Mouse (Mus musculus): ENCODE results near the gene Arid5b.
A peak's percentile ranks its signal among the peaks of the same experiment; 100 is the strongest.

The Arid5b gene

DNA sequence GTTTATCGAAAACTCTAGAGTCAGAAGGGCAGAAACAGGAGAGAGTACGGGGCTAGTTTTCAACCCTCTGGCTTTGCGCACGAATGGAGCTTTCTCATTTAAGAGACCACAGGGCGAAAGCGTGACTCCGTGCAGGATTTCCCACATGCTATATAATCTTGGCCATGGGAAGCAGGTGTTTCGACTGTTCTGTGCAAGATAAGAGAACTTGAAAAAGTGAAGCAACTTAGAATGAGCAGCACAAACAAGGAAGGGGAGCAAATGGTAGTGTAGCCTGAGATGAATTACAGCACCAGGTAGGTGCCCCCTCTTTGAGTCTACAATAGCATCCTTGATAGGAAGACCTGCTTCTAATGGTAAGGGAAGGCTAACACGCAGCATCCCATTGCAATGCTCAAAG lies 118.8 kb downstream of the Arid5b start:
- DNase-seq, result no peak

DNA sequence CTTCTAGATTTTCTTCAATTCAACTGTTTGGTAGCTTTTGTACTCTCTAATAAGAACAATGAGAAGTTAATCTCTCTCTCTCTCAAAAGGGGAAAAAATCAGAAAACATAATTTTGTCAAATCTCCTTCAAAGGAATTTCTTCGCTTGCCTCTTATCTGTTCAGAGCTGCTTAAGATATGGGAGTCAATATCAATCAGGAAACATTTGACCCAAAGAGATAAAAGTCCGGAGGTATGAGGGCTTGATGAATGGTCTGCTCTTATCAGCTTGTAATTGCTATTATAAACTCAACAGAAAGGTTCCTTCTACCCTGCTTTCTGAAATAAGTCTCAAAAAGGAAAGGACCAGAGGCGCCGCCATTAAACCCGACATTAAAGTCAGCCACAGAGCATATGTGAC lies 120.0 kb downstream of the Arid5b start:
- DNase-seq, result no peak

DNA sequence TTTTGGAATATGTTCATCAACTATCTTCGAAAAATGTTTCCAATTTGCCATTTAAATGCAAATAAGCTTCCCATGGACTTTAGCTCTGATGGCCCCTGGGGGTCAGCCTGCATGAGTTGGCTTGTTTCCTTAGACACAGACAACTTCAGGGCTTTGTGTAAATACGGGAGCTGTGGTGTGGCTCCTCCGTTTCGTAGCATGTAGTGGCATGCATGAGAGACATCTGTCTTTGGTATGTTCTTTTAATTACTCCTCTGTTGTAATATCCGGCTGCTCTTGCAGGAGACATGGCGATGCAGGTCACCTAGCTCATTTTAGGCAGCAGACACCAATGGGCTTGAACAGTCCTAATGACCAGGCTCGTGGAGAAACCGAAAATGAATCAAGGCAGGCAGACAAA lies 121.0 kb downstream of the Arid5b start:
- DNase-seq, result no peak

DNA sequence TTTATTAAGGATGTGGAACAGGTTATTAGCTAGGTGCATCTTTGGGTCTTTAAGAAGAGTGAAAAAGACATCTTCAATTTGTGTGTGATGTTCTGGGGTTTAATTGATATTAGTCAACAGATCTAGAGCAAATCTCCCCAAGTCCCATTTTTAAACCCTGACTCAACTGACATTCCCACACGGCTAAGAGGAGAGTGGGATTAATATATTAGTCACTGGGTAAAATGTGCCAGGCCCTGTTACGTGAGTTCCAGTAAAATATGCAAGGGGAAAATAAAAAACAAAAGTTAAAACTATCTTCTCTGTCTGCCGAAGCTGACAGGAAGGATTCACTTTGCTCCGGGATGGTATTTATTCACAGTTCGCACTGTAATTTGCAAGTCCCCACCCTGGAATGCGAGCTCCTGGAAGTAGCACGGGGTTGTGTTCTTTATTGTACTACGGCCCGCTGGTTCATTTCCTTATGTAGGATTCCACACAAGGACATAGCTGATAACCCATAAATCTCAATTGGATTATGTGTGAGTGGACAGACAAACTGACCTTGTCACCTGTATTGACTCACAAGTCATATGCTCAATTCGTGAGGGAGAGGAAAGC lies 121.8 kb downstream of the Arid5b start:
- DNase-seq, result no peak

DNA sequence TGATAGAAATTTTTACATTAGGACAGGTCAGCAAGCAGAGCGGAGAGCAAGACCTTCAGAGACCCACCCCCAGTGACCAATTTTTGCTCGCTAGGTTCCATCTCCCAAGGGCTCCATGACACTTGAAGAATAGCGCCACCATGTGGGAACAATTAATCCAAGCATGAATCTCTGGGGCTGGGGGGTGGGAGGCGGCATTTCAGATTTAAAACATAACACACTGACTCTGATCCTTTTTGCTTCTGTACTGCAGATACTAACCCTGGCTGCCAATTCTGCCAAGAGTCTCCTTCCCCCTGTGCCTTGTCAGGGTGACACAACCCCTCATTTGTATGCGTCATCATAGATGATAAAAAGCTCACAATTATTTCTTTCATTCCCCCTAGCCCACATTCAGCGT lies 122.4 kb downstream of the Arid5b start:
- DNase-seq, result no peak

DNA sequence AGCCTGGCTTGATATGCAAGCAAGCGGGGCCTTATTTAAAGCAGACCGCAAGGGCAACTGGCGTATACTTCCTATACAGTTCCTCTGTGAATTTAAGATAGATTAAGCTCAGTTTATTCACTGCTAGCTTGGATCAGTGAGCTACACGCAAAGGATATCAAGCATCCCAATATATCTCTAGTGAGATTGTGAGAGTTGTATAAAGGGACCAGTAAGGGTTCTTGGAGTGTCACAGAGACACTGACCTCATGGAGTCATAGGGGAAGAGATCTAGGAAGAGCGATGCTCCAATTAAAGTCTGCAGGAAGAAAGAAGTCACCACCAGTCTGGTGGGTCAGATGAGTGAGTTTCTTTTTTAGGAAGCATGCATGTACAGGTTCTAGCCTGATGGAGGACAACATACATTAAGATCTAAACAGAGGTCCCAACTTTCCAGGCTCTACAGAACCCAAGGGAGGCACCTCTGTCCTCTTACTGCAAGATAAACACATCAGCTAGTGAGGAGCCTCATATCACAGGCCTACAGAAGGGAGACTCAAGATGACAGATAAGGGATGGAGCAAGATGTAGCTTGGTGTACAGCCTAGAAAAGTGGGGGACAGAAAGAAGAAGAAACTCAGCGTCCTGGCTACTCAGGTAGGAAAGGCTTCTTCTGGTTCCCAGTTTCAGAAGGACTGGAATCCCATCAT lies 123.0 kb downstream of the Arid5b start:
- DNase-seq, result no peak

DNA sequence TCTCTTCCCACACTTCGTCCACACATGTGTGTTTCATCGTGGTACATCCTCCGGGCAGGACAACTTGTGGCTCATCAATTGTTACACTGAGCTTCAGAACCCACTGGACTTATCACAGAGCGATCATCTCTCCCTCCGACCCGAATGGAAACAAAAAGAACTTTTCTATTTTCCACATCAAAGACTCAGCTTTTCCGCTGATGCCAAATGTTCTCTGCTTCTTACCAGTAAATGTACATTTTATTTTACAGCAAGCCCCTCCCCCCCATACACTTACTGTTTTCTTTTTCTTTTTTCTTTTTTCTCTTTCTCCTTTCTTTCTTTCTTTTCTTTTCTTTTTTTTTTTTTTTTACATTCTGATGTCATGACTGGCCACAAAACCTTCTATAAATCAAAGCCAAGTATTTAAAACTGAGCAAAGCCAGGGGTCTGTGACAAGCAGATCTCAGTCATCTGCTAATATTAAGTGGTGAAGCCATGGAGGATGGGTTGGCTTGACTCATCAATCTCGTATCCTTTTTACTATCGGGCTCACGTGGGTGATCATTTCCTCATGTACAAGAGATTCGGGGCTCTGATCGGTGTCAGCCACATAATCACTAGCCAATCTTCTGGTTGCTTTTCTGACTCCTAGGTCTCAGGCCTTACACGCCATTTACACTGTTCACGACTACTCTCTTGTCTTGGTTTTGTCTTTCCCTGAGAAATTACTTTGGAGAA lies 124.3 kb downstream of the Arid5b start:
- DNase-seq, result no peak

DNA sequence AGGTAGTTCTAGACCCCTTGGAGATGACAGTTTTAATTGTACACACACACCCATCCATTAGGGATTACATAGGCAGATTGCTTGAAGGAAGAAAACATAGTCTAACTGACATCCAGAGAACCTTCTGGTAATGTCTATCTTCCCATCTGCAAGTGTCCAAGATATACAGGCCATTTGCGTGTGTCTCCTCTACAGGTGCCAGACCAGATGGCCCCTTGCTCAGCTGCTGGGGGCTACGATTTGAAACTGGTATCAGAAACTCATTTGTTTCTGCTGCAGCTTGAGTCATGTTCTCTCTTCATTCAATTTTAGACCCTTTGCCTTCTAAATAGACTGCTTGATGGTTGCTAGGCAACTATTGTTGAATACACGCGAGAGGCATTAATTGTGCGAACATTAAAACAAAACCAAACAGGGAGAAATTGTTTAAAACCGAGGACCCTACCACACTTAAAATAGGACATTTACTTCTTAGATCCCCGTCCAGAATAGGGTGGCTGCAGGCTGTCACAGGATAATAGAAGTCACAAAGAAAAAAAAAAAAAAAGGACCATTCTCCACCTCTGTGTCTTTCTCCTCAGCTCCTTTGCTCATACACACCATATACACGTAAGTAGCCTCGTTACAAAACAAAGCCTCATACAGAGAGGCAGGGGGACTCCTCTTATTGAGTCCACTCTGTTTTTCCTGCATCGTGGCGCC lies 125.0 kb downstream of the Arid5b start:
- no peak for DNase-seq

DNA sequence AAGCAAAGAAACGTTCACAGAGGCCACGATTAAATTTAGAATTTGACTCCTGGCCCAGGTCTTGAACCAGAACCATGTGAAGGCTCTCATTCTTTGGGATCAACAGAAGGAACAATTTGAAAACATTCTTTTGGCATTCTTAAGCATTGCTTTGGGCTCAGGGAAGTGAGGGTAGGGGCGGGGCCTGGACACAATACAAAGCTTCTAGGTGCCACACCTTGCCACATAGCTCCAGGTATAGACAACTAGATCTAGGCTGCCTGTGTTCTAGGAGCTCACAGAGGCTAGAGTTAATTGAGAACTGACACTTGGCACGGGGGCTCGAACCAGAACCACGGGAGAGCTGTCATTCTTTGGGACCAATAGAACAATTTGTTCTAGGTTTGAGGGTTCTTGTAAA lies 130.0 kb downstream of the Arid5b start:
- DNase-seq, result no peak

DNA sequence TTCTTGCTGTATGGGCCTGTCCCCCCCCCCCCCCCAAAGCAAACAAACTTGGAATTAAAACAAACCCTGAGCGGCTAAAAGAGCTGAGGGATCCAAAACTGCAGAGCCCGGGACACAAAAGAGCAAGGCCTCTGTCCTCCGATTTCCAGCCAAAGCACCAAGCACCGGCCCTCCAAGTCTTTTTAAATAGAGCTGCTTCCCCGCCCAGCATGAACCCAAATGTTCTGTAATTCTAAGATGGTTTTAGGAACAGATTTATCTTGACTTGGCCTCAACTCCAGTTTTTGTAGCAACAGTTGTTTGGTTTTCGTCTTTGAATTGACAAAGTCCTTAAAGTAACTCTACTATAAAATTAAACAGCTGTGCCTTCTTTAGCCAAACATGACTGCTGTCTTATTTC lies 130.8 kb downstream of the Arid5b start:
- no peak for DNase-seq

DNA sequence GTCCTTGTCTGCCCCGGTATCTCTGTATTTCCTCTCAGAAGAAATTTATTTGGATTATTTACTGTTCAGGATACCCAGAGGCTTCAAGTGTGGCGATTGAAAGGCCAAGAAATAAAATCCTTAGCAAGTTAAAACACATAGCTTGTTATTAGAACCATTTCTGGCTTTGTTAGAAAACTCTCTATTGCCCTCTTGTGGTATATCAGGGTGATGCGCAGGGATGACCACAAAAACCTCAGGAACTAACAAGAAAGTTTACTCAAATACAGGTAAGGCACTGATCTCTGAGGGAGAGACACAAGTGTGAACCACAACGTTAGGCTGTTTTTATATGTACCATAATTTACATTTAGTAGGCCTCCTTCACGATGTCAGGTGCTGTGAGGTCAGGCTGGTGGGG lies 131.7 kb downstream of the Arid5b start:
- peak in 1 of 2 experiments; percentile 34 for DNase-seq

DNA sequence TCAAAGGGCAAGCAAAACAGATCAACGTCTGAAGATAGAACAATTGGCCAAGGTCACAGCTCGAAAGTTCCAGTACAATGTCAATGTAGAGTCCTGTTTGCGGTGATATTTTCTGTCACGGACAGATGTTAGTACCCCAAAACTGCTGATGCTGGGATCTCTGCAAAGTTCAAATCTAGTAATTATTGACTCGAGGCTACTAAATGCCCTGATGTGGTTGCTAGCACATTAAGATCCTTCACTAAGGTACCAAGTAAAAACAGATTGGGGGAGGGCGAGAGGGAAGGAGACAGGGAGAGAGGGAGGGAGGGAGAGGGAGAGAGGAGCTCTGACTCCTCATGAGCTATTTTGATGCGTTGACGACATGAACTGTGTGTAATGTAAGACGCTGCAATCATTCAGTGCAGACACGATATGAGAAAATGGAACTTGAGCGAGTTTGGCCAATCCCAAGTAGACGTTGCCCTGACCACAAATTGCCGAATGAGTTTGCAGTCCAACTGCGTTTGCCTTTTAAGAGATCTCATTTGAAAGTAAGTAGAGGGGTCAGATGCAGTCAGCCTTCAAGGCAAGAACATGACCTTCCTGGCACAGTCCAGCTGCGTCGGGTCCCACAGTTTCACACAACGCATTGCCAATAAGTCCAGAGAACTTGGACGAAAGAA lies 133.1 kb downstream of the Arid5b start:
- no peak for DNase-seq

DNA sequence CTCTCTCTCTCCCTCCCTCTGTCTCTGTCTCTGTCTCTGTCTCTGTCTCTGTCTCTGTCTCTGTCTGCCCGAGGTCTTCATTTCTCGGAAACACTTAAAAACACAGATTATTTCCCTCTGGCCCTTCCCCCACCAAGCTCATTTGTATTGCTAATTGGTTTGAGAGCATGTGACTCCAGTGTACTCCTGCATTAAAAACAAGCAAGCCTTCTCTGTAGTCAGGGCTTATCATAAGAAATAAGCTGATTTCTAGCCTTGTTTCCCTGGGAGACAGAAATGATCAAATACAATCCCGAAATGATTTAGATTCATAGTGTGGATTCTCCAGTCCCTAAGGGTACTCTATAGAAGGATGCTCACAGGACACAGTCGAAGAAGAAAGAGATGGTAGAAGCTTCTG lies 136.0 kb downstream of the Arid5b start:
- DNase-seq, result no peak

DNA sequence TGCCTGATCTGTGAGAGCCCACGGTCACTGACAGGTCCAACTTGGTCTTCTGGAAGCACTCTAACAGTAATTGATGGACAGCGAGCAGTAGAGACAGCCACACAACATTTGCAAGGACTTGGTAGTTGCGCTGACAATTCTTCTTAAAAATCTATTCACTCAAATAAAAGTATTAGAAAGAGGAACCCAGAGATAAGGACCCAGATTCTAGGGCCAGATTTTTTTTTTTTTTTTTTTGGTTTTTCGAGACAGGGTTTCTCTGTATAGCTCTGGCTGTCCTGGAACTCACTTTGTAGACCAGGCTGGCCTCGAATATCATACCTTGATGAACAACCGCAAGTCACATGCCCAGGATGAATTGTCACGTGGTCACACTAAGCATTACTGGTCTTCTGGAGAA lies 137.0 kb downstream of the Arid5b start:
- DNase-seq, result no peak

DNA sequence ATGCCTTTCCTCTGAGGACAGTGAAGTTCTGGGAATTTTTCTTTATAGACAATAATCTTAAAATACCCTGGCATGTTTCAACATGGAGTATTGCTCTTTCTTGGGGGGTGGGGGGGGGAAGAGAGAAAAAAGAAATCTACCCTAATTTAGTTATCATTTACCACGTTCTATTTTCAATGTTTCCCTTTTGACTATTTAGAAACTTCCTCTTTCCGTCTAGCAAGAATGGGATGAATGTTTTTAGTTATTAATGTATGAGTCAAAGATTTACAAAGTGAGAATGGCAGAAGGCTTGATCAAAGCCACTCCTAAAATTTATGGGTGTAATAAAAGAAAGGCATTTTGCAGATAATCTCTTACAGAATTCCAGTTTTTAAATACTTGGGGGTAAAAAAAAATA lies 137.7 kb downstream of the Arid5b start:
- DNase-seq, result no peak

DNA sequence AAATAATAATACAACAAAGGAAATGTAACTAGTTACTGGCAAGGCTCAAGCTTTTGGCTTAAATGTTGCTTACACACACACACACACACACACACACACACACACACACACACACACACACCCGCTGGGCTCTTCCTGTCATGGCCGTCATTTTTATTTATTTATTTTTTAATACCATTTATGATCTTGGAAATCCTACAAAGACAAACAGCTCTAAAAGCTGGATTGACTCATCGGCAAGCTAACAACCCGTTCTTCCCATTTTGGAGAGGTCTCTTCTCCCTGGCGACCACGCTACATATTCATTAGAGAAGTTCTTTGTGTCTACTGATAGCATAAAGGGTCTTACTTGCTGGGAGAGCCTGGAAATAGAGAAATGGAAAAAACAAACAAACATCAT lies 138.2 kb downstream of the Arid5b start:
- DNase-seq, result no peak

DNA sequence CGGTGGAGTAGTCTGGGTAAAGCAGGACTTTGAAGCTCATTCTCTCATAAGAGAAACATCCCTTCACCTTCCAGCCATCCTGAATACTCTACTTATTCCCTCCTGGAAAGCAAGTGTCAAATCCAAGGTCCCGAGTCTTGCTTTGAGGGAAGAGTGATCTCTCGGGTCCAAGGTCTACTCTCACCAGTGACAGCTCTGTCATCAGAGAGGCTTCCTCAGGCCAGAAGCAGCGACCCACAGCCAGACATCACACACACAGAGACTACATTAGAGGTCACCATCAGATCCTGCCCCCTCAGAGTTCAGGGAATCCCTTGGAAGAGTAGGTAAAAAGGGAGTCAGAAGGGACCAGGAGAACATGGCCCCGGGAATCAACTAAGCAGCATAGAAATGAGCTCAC lies 140.4 kb downstream of the Arid5b start:
- DNase-seq, result no peak

DNA sequence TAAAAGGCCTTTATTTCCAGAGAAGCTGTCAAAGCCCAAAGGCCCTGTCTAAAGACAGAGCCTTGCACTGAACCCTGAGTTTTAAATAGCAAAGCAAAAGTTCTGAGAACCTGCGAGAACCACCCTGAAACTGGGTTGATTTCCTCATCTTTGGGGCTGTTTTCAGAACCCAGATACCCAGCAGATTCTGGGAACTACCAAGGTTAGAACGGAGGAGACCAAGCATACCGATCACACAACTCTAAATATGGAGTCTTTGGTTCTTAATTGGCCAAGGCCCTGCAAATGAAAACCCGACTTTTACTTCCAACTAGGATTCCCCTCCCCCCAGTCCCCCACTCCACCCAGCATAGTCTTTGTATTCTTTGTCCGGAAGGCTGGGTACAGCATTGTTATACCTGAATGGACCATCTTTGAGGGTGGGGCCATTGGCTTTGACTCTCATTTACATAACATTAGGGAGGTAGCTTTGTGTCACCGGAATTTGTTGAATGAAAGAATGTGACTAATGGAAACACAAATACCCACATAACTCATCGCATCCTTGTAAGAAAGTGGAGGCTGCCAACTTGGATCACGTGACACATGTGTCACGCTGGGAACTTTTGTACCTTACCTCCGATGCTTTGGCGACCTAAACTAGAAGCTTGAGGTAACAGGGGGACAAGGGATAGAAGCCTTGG lies 141.2 kb downstream of the Arid5b start:
- DNase-seq, result no peak

DNA sequence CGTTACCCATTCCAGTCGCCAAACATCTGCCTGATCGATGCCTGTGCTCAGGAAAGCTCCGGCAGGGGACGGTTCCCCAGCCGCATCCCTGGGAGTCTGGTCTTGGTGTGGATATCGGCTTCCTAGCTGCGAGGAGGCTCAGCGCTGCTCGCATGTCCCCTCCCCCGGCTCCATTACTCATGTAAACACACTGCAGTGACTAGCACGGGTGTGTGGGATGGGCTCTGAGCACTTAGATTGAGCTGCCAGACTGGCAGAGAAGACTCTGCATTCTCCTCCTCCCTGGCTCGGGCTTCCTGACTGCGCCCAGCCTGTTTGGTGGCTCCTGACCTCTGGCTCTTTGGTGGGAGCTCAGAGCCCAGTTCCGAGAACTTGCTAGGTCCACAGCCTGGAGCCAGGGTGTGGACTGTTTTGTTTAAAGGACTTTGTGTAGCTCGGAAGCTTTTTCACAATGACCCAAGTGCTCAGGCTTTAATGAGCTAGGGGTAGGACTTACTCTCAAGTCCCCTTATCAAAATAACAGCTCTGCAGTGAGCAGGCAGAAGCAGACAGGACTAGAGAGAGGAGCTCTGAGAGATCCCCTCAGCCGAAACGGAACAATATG lies 142.0 kb downstream of the Arid5b start:
- DNase-seq, result peak; percentile 36 to 38

DNA sequence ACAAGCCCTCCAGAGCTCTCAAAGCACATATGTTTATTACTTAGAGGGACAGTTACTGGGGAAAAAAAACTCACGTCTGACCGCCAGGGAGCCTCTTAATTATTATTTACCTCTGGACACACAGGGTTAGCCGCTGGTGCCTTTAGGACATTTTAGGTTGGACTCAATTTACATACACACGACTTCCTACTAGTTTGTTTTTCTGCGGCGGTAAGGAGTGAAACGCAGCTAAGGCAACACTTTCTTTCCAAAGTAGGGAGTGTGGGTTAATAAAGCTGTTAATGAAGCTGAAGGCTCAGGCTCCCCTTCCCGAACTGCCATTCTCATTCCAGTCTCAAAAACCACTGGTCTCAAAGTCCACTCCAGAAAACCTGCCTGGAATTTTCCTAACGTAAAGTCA lies 142.5 kb downstream of the Arid5b start:
- no peak for DNase-seq

DNA sequence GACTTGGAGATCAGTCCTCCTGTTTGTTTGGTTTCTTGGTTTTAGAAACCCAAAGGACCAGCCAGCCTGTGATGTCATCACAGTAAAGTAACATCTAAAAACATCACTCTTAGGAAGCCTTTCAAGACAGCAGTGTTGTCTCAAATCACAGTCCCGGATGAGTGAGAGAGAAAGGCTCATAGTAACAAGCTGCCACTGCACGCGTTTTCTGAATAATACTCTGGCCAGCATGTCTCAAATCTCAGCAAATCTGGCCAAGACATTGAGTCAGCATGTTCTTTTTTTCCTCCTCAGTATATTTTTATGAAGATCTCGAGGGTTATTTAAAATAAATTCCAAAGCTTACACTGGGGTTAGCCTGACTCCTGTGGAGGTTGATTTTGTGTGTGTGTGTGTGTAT lies 143.1 kb downstream of the Arid5b start:
- DNase-seq, result no peak

DNA sequence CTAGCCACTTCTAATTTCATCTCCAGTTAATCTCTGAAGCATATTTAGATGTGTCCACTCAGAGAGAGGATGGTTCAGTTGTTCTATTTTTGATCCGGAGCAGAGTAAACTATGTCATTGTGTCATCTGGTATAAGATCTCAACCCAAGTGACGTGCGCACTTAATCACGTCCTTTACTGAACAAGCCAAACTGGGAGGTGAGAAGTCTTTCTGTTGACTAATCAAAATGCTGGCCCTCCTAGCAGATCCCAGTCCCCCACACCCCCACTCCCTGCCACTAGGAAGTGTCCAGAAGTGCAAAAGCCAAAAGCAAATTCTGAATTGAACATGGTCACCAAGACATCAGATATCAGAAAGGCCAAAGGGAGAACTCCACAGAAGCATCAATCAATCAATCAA lies 144.0 kb downstream of the Arid5b start:
- DNase-seq, result no peak
